Mouse (Mus musculus): ENCODE results near the gene Atp10b. TPM values are rescaled to one million over a fixed set of nuclear protein-coding genes. Genes with fewer than 3 reads are reported as not detected.
"Not testable (repeated sequence)": the region's sequence is repeated elsewhere in the genome, so short reads cannot be mapped to it uniquely, and the experiment has no call there.

Atp10b gene
- total RNA-seq (2021) = under 1 TPM in 1 of 2 experiments, not detected in 1; 0.05 TPM
- long read RNA-seq, experiment 1 = 0 reads
- long read RNA-seq, experiment 2 = 0 reads

DNA sequence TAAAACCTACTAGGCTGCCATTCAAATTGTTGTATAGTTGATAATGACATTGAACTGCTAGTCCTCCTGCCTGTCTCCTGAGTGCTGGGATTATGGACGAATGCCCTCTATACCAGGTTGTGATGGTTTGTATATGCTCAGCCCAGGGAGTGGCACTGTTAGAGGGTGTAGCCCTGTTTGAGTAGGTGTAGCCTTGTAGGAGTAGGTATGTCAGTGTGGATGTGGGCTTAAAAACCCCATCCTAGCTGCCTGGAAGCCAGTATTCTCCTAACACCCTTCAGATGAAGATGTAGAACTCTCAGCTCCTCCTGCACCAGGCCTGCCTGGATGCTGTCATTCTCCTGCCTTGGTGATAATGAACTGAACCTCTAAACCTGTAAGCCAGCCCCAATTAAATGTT is at the start of gene Atp10b:
Gene Atp10b, plus strand, starts transcription at position 301 of the 400 bp plus-strand sequence.
- no peak for DNase-seq

DNA sequence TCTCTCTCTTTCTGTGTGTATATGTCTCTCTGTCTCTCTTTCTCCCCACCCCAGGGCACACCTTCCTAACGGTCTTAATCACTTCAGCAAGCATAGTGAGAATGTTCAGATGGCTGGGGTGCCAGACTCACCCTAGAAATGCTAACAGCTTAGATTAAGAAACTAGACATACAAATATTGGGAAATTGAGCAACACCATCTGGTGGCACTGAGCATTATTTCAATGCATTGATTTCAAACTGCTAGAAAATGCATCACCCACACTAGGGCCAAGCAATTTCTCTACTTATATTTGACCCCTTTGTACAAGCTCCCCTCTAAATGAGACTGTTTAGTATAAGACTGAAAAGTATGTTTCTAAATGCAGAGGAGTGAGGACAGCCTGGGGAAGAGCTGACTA is 48.3 kb upstream of the Atp10b start:
- no peak for DNase-seq

DNA sequence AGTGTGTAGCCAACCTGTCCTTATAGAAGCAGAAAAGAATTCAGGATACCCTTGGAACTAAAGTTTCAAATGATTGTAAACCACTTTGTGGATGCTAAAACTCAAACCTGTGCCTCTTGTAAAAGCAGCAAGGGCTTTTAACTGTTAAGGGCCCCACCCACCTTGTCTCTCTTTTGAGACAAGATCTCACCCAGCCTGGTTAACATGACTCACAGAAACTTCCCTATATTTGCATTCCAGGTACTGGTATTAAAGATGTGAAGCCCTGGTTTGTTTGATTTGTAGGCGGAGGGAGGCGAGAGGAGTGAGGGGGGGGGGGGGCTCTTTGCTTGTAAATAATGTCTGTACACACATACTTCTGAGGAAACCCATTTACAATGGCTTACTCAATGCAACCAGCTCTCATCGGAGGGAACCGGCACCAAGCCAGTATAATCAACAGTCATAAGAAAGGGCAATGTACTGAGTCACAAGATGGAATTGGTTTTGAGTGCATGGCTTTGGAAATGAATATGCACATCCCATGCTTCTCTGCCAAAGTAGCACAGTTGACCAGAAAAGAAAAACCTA is 23.7 kb upstream of the Atp10b start:
- no peak for DNase-seq

DNA sequence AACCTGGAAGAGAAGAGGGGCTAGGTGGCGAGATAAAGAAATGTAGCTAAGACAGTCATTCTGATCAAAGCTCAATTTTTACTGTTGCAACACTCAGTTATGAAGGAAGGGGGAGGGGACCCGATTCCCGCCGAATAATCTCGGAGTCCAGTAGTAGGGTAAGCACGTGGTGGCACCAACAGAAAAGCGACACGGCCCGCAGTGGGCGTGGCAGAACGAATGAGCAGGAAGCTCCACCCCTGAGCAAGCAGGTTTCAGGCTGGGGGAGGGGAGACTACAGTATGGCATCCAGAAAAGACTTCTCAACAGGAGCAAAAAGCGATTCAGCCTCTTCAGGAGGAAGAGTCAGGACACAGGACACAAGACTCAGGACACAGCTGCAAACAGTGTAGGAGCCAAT is 23.1 kb upstream of the Atp10b start:
- not testable (repeated sequence) for DNase-seq

DNA sequence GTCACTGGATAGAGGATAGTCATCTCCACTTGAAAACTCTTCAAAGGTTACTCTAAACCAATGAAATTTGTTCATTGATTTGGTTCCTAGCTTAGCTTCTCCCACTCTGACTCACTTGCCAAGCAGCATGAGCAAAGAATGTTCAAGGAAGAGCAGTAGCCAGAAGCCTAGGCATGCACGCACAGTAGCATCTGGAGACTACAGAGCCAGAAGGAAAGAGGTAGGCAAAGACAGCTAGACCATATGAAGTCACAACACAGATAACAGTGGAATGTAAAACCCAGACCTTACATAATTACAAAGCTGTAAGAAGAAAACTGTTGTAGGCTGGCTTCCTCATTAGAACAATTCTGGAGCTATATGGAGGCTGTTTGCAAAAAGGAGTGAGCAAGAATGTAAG is 8.4 kb upstream of the Atp10b start:
- DNase-seq = no peak

DNA sequence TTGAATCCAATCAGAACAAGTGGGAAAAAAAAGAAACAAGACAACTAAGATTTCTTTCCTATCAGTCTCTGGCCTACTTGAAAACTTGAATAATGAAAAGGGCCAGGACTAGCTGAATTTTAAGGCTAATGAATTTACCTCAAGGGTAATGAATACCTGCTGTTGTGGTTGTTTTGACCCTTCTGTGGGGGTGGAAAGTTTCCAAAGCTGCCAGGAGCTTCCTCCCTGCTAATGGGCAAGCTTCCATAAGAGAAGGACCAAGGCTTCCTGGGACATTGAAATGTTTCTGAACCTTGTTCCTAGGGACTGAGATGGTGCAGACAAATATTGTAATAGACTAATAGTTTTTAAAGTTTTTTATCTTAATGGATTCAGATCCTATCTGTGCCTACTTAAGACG is 6.9 kb upstream of the Atp10b start:
- no peak for DNase-seq

DNA sequence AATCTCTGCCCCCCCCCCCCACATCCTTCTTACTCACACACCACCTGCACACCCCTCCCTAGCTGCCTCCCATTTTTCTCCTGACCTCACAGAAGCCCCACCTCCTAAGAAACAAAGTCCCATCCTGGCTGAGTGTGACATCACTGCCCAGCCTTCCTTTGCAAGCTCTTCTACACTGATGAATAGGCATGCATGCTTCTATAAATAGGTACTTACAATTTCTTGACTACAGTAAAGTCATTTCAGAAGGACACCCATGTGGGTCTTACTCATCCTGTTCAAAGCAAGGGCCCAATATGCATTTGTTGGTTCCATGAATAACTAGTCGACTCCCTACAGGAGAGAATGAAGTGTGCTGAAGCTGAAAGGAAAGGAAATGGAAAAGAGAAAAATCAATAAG is 5.5 kb upstream of the Atp10b start:
- DNase-seq = no peak

DNA sequence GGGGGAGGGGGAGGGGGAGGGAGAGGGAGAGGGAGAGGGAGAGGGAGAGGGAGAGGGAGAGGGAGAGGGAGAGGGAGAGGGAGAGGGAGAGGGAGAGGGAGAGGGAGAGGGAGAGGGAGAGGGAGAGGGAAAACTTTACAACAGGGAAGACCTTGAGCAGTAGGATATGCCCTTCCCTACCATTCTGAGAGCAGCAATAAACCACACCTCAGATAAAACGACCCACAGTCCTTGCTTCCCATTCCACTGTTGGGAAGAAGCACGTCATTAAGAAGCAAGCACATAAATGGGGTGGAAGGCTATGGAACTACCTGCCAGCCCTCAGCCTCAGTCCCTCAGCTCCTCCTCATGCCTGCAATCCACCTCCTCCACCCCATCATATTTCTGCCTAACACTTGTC is 4.8 kb upstream of the Atp10b start:
- DNase-seq = not testable (repeated sequence)

DNA sequence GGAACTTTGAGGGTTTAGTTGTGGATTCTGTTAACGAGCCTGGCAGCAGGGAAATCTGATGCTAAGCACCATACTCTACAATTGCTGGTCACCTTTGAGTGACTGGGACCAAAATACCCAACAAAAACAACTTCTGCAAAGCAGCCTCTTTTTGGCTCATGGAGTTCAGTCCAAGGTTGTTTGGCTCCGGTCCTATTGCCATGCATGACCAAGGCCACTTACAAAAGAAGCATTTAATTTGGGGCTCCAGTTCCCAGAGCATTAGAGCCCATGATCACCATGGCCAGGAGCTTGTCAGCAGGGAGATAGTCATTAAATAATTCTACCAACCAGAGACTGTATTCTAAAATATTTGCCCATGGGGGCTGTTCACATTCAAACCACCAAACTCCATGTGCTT is 2.3 kb upstream of the Atp10b start:
- DNase-seq = no peak

DNA sequence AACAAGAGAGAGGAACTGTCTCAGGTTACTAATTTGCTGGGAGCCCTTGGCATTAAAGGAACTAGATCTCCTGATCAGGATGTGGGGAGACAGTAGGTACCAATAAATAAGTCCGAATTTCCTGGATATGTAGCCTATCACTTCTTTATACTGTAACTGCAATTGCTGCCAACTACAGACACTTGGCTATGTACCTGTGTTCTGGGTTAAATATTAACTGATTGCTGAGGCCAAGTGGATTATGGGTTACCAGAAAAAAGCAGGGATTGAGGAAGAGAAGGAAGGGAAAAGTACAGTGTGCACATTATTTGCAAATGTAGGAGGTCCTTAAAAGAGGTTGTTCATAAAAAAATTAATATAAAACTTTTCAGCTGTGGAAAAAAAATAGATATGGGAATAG is 1.3 kb upstream of the Atp10b start:
- DNase-seq = no peak

DNA sequence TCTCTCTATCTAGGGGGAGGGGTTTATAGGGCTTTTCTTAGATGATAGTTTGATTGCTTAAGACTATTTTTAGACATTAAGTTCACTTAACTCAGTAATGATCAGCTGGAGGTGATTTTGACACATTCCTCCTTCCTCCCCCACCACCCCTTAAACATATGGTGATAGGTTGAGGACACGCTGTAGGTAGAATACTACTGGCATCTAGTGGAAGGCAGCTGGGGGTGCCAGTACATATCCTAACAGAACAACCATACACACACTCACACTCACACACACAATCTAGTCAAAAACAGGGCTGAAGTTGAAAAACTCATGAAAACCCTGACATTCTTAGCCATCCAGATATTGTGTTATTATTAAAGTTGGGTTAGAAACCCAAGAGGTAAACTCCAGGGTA is 5.3 kb downstream of the Atp10b start:
- DNase-seq = no peak

DNA sequence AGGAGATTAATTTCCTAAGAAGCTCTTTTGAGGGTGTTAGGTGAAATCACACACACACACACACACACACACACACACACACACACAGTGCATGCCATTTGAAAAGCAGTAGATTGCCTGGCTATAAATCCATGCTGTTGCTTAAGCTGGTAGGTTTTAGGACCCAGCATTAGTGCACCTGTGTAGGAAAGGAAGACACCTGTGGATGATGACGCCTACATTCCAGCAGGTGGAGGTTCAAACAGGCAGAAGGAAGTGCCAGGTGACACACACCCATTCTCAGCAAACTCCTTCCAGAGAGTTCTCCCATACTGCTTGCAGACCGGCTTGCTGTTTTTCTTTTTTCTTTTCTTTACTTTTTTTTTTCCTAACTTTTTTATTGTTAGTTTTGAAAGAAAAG is 5.7 kb downstream of the Atp10b start:
- no peak for DNase-seq

DNA sequence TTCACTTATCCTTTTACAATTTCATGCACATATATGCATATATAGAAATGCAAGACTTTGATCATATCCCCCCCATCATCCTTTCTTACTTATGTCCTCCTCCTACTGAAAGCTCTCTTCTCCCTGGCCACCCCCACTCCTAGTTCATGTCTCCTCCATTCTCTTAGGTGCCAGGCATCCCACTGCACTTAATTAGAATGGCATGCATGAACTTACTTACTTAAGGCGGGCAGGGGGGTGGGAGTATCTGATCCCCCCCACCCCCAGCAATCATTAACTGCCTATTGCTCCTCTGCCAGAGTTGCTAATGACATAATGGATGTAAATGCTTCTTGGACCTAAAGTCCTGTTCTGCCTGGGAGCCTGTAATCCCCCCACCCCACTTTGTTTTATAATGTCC is 9.1 kb downstream of the Atp10b start:
- DNase-seq = no peak

DNA sequence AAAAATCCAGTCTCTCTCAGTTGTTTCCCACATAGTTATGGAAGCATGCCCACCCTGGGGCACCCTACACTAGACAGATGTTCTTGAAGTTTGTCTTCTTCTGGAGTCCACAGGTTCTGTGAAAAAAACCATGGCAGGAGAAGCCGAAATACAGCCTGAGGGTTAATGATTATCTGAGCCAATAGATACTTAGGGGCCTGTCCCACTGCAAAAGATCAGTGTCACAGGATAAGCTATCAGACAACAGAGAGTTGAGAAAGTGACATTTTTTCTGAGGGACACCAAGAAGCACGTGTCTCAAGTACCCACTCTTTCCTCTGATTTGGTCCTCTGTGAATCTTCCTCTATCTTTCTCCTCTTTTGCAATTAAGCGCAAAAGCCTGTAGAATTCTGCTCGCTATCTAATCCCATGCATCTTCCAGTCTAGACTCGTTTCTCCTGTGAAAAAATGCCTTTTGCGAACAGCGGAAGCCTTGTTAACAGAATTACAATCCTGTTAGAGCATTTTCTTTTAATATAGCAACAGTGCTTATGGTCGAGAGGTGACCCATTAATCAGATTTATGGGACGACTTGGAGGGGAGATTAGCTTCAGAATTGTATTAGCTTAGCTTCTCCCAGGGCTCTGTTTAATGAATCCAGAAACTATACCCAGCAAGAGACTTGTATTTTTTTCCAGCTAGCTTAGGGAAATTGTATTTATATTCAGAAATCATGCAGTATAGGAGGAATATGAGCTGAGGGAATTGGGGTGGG is 10.7 kb downstream of the Atp10b start:
- DNase-seq = no peak

DNA sequence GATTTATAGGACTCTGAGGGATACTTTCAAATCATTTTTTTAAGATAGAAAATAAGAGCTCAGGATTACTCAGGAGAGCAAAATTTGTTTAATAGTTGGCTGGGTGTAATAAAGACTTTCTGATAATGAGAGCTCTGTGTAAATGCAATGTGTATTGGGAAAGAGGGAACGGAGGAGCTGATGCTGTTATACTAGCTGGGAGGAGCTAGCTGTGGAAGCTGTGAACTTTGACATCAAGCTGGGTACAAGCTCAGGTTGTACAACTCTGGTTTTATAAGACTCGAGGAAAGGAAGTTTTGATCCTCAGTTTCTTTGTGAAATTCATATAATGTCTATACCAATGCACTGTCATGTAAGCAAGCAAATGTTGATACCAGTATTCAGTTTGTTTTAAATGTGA is 20.9 kb downstream of the Atp10b start:
- DNase-seq = no peak

DNA sequence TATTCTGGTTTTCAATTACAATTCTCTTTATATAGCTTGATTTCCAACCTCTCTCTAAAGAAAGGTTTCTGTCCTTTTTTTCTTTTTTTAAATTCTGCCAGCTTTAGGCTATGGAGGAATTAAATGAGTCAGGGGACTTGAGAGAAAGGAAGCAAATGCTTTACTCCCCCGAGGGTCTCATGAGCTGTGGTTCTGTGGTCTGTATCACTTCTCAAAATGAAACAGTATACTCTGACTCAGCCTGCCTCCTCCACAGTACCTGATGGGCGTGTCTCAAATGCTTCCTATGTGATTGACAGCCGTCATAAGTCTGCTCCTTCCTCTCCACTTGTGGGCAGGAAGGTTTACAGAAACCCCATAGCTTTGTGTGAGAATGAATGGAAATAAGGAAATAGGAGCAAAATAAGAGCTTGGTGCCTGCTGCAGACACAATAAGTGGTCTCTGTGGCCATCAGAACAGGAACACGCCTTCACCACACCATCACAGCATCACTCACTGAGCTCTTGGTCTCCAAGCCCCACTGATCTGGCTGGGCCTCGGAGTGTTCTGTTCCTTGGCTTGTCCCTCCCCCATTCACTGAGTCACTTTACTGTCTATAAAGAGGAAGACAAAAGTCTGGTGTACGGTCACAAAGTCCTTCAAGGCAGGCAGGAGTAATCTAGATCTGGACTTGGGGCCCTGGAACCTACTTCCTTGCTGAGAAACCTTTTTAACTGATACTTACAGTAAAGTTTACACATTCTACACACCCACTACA is 24.9 kb downstream of the Atp10b start:
- DNase-seq = no peak

DNA sequence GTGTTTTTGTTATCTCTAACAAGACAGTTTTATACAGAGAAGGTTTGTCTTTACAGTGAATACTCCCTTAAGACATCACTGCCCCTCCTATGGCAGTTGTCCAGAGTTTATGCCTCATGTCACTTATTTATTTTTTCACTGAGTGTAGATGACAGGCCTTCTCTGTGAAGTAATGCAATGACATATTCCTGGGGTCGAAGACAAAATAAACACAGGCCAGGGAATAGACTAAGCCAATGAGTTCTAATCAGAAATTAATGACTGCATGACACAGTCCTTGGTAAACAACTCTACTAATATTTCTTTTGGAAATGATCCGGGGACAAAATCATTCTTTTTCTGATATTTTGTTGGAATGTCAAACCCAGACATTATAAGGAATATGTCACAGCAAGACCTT is 32.7 kb downstream of the Atp10b start:
- peak; percentile 2 to 6 for DNase-seq

DNA sequence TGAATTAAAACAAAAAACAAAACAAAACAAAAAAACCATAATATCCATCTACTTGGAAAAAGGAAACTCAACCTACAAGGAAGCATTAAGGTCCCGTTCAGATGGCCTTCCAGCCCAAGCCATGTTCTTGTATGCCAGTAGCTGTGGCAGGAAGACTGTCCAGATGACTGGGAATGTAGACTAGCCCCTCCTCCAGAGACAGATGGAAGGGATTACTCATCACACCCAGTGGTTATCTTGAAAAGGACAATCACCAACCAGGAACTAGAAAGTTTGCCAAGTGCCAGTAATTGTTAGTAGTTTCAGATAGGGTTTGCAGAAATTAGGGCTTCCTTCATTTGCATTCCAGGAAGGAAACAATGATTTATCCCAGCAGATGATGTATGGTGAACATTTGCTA is 33.1 kb downstream of the Atp10b start:
- peak; percentile 10 to 14 for DNase-seq

DNA sequence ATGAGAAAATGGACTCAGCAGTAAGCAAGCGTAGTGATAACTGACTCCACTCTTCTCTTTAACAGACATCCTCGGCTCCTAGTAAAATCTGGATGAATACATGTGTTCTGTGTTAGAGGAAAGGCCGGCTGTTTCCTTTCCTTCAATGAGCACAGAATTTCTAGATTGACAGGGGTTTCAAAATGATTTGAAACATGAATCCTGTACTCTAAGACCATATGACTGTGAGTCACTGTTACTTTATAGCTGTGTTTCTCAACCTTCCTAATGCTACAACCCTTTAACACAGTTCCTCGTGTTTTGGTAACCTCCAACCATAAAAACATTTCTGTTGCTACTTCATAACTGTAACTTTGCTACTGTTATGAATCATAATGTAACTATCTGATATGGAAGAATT is 33.8 kb downstream of the Atp10b start:
- no peak for DNase-seq

DNA sequence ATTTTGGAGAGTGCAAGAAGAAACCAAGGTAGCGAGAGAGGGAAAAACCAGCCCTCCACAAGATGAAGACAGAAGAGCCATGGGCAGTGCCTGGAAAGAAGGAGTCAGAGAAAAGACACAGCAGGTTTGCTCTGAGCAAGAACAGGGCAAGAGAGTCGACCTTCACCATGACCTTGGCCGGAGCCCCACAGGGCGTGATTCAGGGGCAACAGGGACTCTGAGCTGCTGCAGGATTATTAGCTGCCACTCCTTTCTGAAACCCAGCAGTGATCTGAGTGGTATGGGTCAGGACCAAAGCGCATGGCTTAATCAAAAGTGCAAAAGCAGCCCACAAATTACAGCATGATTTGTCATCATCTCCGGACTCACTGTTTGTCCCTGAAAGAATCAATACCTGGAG is 36.6 kb downstream of the Atp10b start:
- no peak for DNase-seq

DNA sequence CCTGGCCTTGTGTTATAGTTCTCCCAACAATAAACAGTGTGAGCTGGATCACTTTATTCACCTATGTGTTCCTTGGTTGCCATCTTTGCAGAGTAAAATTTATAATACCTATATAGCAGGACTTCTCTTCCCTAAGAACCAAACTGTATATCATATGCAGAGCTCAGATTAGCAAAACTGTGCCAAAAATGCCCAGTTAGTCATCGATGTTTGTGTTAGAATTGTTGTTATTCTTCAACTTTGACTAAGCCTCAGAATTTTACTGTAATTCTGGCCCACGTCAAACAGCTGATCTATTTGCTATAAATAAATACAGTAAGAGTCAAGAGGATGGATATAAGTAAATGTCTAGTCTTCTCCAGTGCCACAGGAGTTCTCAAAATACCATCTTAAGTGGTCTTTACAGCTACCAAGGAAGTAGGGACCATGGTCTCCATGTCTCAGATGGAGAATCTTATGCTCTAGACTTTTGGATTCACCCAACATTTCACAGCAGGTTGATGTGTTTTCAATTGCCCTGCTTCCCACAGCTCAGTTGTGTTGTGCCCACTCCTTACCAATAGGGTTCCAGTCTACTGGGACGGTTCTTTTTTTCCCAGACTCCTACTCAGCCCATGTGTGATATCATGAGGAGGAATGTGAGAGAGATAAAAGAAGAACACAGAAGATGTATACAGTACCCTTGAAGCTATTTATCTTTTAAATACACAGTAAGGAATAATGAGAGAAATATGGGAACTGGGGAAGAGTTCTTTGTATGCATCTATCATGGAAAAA is 40.3 kb downstream of the Atp10b start:
- DNase-seq = no peak

DNA sequence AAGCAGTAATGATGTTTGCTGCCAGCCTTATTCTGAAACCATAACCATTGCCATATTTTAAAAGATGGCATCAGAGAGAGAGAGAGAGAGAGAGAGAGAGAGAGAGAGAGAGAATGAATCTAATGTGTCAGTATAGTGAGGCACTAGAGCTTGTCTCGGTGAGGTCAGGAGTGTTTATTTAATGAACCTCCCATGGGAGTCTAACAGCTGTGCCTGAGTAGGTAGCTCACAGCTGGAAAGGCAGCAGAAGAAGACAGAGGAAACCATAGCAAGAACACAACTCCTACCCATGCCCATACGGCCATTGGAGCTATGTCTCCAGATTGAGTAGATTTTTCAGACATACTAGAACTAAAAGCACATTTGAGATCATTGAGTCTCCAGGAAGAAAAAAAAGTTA is 49.1 kb downstream of the Atp10b start:
- DNase-seq = no peak

DNA sequence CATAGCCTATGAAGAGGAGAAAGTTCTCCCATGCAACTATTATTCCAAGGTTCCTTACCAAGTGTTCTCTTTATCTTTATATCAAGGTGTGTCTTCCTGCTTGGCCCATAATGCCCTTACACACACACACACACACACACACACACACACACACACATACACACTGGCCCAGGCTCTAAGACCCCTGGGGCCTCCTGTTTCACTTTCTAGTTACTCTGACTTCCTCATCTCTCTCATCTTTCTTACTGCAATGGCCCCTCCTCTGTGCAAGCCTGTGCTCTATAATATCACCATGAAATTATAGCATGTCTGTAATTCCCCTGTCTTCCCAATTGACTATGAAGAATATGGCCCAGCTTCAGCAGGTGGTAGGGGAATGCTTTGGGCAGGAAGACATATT is 49.7 kb downstream of the Atp10b start:
- DNase-seq = no peak

All from heart, adult 18-20 months (tissue).